Mouse (Mus musculus) erythroblast, embryonic 14.5 days (primary cell): ENCODE measurements around the gene Podxl2.

Experiments
- GATA1 ChIP-seq: IDR thresholded peaks from 2 replicates; pipeline ENCODE4 v1.6.1; 2012; ENCODE audit warnings: low read length, inconsistent platforms, mixed read lengths
- TAL1 ChIP-seq: IDR thresholded peaks from 3 replicates; pipeline ENCODE4 v1.6.1; 2012; ENCODE audit warnings: low read length, inconsistent platforms, mixed read lengths

- TF ChIP-seq TAL1 (no peak), GATA1 (no peak)
Observed at GRCm38 (mm10) chr6:88836178-88836819, 38.5 kb downstream of the Podxl2 start.
